Mouse (Mus musculus): ENCODE measurements at regions not wholly inside any gene's neighbourhood (a gene's known extent, or its start where the extent isn't known, plus 50 kb on each side); places are given as distances from the start of the nearest gene placed in this dataset.
"Not testable (repeated sequence)": the region's sequence is repeated elsewhere in the genome, so short reads cannot be mapped to it uniquely, and the experiment has no call there.

DNA sequence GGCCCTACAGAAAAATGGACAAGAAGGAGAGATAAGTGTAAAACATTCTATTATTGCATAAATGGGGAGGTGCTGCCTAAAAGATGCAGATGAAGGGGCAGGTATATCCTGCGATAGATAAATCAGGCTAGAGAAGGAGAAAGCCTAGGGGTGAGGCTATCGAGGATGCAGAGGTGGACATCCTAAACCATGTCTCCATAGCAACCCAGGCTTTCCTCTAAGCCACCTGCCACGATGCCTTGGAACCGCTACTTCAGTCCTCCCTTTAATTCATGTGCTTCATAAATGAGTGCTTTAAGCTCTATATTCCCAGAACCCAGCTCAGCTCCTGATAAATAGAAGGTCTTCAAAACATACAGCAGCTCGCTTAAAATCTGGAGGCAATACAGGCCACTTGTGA is 179.3 kb upstream of the Serp2 start:
- TF ChIP-seq CTCF (conservative IDR thresholded peaks at IDR 0.05): no peak
- no peak for DNase-seq (ENCODE audit: low spot score in 2 of 2)
- no peak overlapping the region for H3K4me3 ChIP-seq
- H3K27ac ChIP-seq: no peak overlapping the region

DNA sequence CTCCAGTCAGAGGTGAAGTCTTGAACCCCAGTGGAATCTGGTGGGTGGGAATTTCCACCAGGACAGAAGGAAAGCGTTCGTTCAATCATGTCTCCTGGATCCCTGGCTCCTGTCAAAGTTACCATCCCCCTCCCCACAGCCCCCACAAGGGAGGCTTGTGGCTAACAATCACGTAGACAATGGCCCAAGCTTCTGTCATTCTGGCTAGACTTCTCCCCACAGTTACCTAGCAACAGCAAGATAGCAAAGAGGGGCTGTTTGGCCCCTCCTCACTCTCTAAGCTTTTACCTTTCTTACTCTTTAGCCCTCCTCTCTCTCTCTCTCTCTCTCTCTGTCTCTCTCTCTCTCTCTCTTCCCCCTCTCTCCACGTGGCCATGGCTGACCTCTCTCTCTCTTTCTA is 178.4 kb upstream of the Serp2 start:
- Histone ChIP-seq H3K4me3 (no peak overlapping the region), H3K27ac (no peak overlapping the region)
- no peak for TF ChIP-seq CTCF (conservative IDR thresholded peaks at IDR 0.05)
- DNase-seq (ENCODE audit: low spot score in 2 of 2): no peak

GRCm38 (mm10) chr14:76733258-76733823 is 176.7 kb upstream of the Serp2 start:
- Histone ChIP-seq H3K27ac (no peak overlapping the region), H3K4me3 (no peak overlapping the region)
- DNase-seq (ENCODE audit: low spot score in 2 of 2): no peak
- no peak for TF ChIP-seq CTCF (conservative IDR thresholded peaks at IDR 0.05)

DNA sequence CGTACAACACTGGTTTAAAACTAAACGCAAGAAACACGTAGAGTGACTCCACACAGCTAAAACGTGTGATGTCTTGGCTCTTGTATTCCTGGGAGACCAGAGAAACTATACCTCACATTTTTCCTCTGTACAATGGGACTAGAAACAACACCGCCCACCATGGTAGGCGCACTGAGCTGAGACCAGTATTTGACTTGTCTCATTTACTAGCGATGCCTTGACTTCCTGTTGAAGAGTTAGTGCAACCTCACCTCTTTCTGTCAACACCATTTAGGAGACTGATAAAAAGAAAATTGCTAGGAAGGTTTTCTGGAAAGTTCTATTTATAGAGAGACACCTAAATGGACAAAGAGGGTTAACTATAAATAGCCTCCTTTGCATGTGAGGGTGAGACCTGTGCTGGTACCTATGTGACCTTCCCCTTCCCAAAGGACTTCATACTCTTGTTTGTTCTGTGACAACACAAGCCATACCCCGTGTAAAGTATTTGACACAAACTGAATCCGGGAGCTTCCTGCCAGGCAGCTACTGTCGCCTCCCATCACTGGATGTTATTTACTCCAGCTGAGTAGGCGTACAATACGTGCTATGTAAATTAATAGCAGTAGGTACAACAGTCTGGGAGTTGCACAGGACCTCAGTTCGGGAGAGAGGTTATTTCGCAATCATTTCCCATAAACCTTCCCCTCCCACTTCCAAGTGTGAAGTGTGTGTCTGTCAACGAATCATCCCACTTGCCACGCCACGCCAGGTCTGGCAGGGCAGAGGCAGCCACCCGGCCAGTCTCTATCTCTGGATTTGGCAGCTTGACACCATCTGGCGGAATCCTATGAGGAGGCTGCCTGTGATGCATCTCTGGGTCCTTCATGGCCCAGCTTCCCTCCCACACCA is 174.7 kb upstream of the Serp2 start:
- TF ChIP-seq CTCF (conservative IDR thresholded peaks at IDR 0.05): no peak
- Histone ChIP-seq H3K27ac (no peak overlapping the region), H3K4me3 (no peak overlapping the region)
- DNase-seq (ENCODE audit: low spot score in 2 of 2): no peak

DNA sequence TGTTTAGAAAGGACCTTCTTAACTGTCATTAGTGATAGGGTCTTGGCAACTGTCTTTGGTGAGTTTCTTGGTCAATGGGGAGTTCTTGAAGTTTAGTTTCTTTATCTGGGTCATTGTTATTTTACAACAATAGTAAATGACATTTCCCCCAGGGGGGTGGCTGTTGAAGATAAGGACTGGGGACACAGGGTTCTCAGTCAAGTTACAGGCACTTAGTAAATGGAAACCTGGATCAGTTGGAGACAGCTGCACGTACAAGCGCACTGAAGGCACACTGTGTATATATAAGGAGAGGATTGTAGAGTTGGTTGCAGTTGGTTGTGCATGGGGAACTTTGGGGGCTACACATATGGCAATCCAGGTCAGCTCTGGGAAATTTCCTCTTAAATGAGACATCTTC is 169.2 kb upstream of the Serp2 start:
- Histone ChIP-seq H3K27ac (no peak overlapping the region; the same call in 1 of the 2 replicates), H3K4me3 (no peak overlapping the region)
- TF ChIP-seq CTCF (conservative IDR thresholded peaks at IDR 0.05): no peak
- no peak for DNase-seq (ENCODE audit: low spot score in 2 of 2)

GRCm38 (mm10) chr14:76725231-76725630 is 168.5 kb upstream of the Serp2 start:
- H3K4me3 ChIP-seq; DNase-seq (ENCODE audit: low spot score in 2 of 2): not testable (repeated sequence)
- peak overlapping the region; percentile 24; the same call in 1 of the 2 replicates for H3K27ac ChIP-seq

GRCm38 (mm10) chr14:76724826-76725225 is 168.1 kb upstream of the Serp2 start:
- no peak for DNase-seq (ENCODE audit: low spot score in 2 of 2)
- Histone ChIP-seq H3K27ac (peak overlapping the region; percentile 24; the same call in 1 of the 2 replicates), H3K4me3 (no peak overlapping the region)
- no peak for TF ChIP-seq CTCF (conservative IDR thresholded peaks at IDR 0.05)

DNA sequence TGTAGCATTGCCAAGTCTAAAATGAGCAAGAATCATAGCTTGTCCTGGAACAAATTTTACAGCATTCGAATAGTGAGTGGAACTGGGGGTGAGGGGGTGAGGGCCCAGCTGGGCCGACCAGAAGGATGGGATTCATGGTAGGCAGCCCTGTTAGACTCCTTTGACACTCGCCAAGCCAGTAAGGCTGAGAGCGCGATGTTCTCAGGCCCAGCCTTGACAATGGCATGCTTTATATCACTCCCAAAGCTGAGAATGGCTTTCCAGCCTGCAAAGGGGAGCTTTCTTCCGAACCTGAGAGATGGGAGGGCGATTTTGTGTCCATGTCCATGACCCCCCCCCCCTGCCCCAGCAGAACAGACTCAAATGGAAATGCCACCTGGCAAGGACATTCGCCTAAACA is 167.7 kb upstream of the Serp2 start:
- Histone ChIP-seq H3K27ac (peak overlapping the region; percentile 24; the same call in 1 of the 2 replicates), H3K4me3 (no peak overlapping the region)
- no peak for TF ChIP-seq CTCF (conservative IDR thresholded peaks at IDR 0.05)
- no peak for DNase-seq (ENCODE audit: low spot score in 2 of 2)

- Histone ChIP-seq H3K27ac (no peak overlapping the region), H3K4me3 (no peak overlapping the region)
- TF ChIP-seq CTCF (conservative IDR thresholded peaks at IDR 0.05): no peak
- DNase-seq (ENCODE audit: low spot score in 2 of 2): no peak
These were observed 166.9 kb upstream of the Serp2 start for GRCm38 (mm10) chr14:76723551-76723950.

- no peak overlapping the region for H3K27ac ChIP-seq
- TF ChIP-seq CTCF (conservative IDR thresholded peaks at IDR 0.05): no peak
- no peak for DNase-seq (ENCODE audit: low spot score in 2 of 2)
- no peak overlapping the region for H3K4me3 ChIP-seq
These were observed 165.6 kb upstream of the Serp2 start for GRCm38 (mm10) chr14:76722297-76722696.

DNA sequence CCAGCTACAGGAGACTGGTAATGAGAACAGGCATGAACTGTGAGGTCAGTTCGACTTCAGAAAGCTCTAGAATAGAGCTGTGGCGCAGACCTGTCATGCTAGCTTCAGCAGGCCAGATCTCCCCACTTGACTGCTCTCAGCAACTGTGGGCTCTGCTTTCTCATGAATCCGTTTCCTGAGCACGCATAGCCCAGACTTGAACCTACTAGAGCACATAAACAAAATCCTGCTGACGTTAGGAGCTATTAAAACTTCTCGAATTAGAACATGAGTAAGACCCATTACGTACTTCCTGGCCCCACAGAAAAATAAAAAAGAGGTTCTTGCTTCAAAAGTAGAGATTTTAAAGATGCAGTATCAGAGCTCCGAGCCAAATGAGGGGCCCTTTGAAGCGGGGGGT is 165.1 kb upstream of the Serp2 start:
- no peak for TF ChIP-seq CTCF (conservative IDR thresholded peaks at IDR 0.05)
- H3K4me3 ChIP-seq: no peak overlapping the region
- no peak overlapping the region for H3K27ac ChIP-seq
- no peak for DNase-seq (ENCODE audit: low spot score in 2 of 2)

- Histone ChIP-seq H3K4me3 (no peak overlapping the region), H3K27ac (no peak overlapping the region)
- no peak for DNase-seq (ENCODE audit: low spot score in 2 of 2)
- no peak for TF ChIP-seq CTCF (conservative IDR thresholded peaks at IDR 0.05)
These were observed 160.4 kb upstream of the Serp2 start for GRCm38 (mm10) chr14:76717081-76717480.

DNA sequence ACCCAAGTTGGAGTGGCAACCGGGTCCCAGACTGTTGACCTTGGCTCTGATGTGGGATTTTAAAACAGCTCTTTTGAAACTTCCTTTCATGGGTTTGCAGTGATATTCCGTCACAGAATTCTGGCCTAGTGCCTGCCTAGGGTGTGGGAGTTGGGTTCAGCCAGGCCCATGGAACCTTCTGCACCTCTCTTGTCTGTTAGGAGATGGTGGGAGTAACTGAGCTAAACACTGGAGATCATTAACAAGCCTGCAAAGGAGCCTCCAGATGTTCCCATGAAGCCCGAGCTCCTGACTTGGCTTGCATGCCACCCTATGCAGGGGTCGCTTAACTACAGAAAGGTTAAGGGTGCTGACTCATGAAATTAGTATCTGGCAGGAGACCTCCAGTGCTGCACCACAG is 158.0 kb upstream of the Serp2 start:
- no peak for TF ChIP-seq CTCF (conservative IDR thresholded peaks at IDR 0.05)
- no peak overlapping the region for H3K27ac ChIP-seq
- DNase-seq (ENCODE audit: low spot score in 2 of 2): no peak
- H3K4me3 ChIP-seq: no peak overlapping the region

DNA sequence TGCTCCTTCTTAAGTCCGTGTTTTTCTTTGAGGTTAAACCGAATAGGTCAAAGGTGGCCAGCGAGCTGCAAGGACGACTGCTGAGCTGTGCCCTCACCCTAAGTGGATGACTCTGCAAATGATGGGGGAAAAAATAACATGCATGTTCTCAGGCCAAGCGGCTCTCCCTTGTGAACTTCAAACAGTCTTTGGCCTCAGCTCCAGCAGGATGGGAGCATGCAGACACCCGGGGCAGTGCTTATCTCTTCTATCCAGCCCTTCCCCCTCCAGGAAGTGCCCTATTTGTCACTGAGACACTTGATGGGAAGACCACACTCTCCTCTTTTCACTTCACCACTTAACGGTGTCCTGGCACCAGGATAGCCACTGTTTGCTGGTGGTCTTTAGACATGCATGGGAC is 157.3 kb upstream of the Serp2 start:
- Histone ChIP-seq H3K27ac (peak overlapping the region; percentile 43; the same call in 1 of the 2 replicates), H3K4me3 (no peak overlapping the region)
- DNase-seq (ENCODE audit: low spot score in 2 of 2): no peak
- no peak for TF ChIP-seq CTCF (conservative IDR thresholded peaks at IDR 0.05)

Measured in layer of hippocampus, adult 2 months (tissue).